Mouse (Mus musculus) liver, postnatal 0 days (tissue): ENCODE measurements around the gene Rplp2. TPM values are rescaled to one million over a fixed set of nuclear protein-coding genes. Genes with fewer than 3 reads are reported as not detected.

ENCODE experiments used
- ATAC-seq: fragments of 200-750 bp; cut with Nextera tagmentation; 2 replicates; pipeline ENCODE4 v1.8.0; 2017; ENCODE audit warnings: mild to moderate bottlenecking, moderate library complexity
- DNase-seq: peaks from one replicate; pipeline ENCODE4 v3.0.0-alpha.2; 2016
- H3K27ac ChIP-seq: fragments of 300-500 bp; sonication (generic); 2 replicates; pipeline ENCODE4 v1.5.1; 2014; ENCODE audit warnings: antibody characterized with exemption, moderate library complexity, mild to moderate bottlenecking, low read depth
- H3K27me3 ChIP-seq: fragments of 300-500 bp; sonication (generic); 2 replicates; pipeline ENCODE4 v1.6.1; 2014; ENCODE audit warnings: low read length, control low read depth, mixed read lengths; ENCODE audit not compliant: insufficient read depth
- H3K36me3 ChIP-seq: fragments of 300-500 bp; sonication (generic); replicated peaks from 2 replicates; pipeline ENCODE4 v1.6.1; 2014; ENCODE audit warnings: mild to moderate bottlenecking, control low read depth, low read length, moderate library complexity, mixed read lengths; ENCODE audit not compliant: insufficient read depth
- H3K4me1 ChIP-seq: fragments of 300-500 bp; sonication (generic); 2 replicates; pipeline ENCODE4 v1.6.1; 2014; ENCODE audit warnings: antibody characterized with exemption, mild to moderate bottlenecking, control low read depth; ENCODE audit not compliant: insufficient read depth
- H3K4me2 ChIP-seq: fragments of 300-500 bp; sonication (generic); 2 replicates; pipeline ENCODE4 v1.6.1; 2014; ENCODE audit warnings: low read depth, mild to moderate bottlenecking, low read length, moderate library complexity, mixed read lengths
- H3K4me3 ChIP-seq: fragments of 300-500 bp; sonication (generic); 2 replicates; pipeline ENCODE4 v1.5.1; 2014; ENCODE audit warnings: low read depth, low read length
- H3K9ac ChIP-seq: fragments of 300-500 bp; sonication (generic); replicated peaks from 2 replicates; pipeline ENCODE4 v1.6.1; 2014; ENCODE audit warnings: mild to moderate bottlenecking, moderate library complexity
- H3K9me3 ChIP-seq: fragments of 300-500 bp; sonication (generic); 2 replicates; pipeline ENCODE4 v1.6.1; 2016; ENCODE audit warnings: mild to moderate bottlenecking, control low read depth, low read length, mixed read lengths
- CTCF ChIP-seq: sonication (generic); IDR thresholded peaks from 2 replicates; pipeline ENCODE4 v1.5.1; 2016; ENCODE audit warnings: antibody characterized with exemption, low read depth
- EP300 ChIP-seq: IDR thresholded peaks from 2 replicates; pipeline ENCODE4 v1.6.1; 2016; ENCODE audit warnings: antibody characterized with exemption, low read depth, mild to moderate bottlenecking
- WGBS: fragments of 180-500 bp; shearing (Covaris S2); extraction: QIAGEN DNeasy Blood & Tissue Kit; methylation state at CpG from one replicate; pipeline ENCODE4 v1.1.7; 2014; ENCODE audit not compliant: insufficient replicate concordance; 5-methylcytosine and 5-hydroxymethylcytosine counted together
- polyA plus RNA-seq: library from polyadenylated mRNA; unstranded; fragments of >200 nt; fragmentation: Nextera tagmentation; extraction: Ambion mirVana; gene quantifications from 2 replicates; pipeline ENCODE4 v1.2.1, GENCODE M21; 2015

Gene Rplp2
- polyA plus RNA-seq, 1 experiment from 2014 or later = 861 TPM

DNA sequence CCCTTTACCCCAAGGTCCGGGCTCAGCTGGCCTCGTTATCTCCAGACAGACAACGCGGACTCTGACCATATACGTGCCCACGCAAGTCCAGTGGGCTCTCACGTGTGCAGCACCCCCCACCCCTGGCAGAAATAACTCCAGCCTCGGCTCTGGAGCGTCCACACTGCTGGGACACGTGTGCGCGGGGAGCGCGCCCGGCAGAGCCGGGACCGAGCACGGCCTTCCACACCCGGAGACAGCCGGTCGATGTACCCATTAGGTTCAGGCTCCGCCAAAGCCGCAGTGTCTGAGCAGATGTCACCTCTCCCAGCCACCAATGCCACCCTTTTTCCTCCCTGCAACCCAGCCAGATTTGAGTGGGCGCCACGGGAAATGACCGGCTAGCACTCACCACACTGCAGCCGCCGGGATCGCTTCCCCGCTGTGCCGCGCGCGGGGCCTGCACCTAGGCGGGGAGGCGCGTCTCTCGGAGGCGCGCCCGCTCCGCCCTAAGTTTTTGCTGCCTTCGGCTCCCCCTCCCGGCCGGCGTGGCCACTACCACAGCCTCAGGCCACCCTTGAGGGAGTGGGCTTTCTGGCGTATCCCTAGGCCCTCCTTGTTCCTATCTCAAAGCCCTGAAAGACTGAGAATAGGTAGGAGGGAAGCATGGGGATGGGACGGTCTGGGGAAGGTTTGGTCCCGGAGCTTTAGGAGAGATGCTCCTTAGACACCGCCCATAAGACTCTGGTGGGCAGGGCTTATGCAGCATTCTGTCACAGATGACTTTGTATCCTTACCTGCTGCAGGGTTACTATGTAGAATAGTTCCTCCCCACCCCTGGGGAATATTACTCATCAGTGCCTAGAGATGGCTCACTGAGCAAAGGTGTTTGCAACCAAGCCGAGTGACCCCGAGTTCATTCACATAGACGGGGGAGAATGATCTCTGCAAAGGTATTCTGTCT is 9.7 kb upstream of the Rplp2 start, which contains the start of gene Slc25a22:
TSS of gene Slc25a22 (minus strand) at position 715 of the 943 bp plus-strand sequence.
- no peaks in the 10 kb centered on the region for H3K9me3 ChIP-seq
- H3K4me1 ChIP-seq = peaks cover 50% of the 10 kb centered on the region
- DNase-seq (peak; percentile 89), ATAC-seq (peak; percentile 81)
- TF ChIP-seq EP300 (no peak; the same call in 1 of the 2 replicates), CTCF (peak; percentile 87)
- WGBS = 8% methylated on average over 47 of the region's 53 CpGs
- H3K36me3 ChIP-seq = peaks cover 36% of the 10 kb centered on the region
- no peaks in the 10 kb centered on the region for H3K27me3 ChIP-seq
- H3K27ac ChIP-seq = peak within 1 kb of the TSS; percentile 86
- peak within 1 kb of the TSS; percentile 82 for H3K4me3 ChIP-seq
- H3K9ac ChIP-seq = peak within 1 kb of the TSS; percentile 78
- H3K4me2 ChIP-seq = peak within 1 kb of the TSS; percentile 93

DNA sequence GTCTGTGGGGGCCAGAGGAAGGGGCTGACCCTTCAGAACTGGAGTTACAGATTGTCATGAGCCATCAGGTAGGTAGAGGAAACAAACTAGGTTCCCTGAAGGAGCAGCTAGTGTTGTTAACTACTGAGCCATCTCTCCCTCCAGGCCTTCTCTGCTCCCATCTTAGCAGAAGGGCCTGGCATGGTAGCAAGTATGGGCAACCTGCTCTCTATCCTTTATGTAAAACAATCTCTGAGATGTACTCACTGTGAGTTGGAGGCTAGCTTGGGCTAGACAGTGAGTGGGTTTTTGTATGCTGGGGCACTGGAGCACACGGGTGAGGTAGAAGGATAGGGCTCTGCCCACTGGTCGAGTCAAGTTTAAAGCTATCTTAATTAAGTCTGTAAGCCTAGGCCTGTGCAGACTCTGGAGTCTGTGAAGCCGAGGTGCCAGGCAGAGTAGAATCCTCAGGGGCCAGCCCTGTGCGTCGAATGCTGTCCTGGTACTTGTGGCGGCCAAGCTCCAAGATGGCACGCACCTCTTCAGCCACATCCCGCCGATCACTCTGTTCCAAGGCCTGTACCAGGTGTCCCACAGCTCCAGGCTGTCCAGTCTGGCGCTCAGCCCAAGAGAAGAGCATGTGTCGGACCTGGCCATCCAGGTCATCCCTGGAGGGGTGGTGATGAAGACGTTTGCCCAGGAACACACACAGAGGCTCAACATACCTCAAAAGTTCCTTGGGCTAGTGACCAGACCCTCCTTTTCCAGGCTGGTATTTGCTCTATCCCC is 8.8 kb upstream of the Rplp2 start:
- WGBS = 90% methylated on average over 12 of the region's 12 CpGs
- no peaks in the 10 kb centered on the region for H3K27me3 ChIP-seq
- no peaks in the 10 kb centered on the region for H3K9me3 ChIP-seq
- H3K9ac ChIP-seq = no peak overlapping the region; the same call in 1 of the 2 replicates
- no peak overlapping the region for H3K27ac ChIP-seq
- no peak for TF ChIP-seq EP300
- no peak for TF ChIP-seq CTCF
- peaks cover 32% of the 10 kb centered on the region for H3K36me3 ChIP-seq
- no peak overlapping the region for H3K4me3 ChIP-seq
- H3K4me1 ChIP-seq = peaks cover 56% of the 10 kb centered on the region
- no peak for ATAC-seq
- DNase-seq = no peak
- H3K4me2 ChIP-seq = no peak overlapping the region

DNA sequence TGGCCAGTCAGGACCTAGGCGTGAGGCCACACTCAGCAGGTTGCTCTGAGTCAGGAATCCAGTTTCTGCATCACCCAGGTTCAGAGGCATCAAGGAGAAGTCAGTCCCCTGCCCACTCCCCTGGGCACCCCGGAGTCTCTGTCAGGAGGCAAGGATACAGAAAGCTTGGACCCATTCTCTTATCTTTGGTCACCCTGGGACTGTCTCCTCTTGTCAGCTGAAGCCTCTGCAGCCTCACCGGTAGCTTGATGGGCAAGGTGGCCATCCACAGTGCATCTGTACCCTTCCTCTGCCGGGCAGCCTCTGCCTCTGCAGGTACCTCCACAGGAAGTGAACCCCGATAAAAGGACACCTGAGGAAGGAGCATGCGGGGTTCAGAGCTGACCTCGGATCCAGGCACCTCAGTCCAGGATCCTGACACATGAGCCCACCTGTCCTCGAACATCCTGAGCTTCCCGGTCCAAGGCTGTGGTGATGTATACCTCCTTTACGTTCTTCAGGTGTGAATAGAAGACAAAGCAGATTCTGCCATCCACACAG is 8.0 kb upstream of the Rplp2 start:
- no peak for TF ChIP-seq CTCF
- TF ChIP-seq EP300 = no peak
- Histone ChIP-seq H3K4me1 (peaks cover 54% of the 10 kb centered on the region), H3K4me3 (no peak overlapping the region), H3K4me2 (no peak overlapping the region), H3K36me3 (peaks cover 26% of the 10 kb centered on the region), H3K27me3 (no peaks in the 10 kb centered on the region), H3K27ac (no peak overlapping the region), H3K9ac (no peak overlapping the region), H3K9me3 (no peaks in the 10 kb centered on the region)
- ATAC-seq (no peak), DNase-seq (no peak)
- 90% methylated on average over 10 of the region's 10 CpGs for WGBS

DNA sequence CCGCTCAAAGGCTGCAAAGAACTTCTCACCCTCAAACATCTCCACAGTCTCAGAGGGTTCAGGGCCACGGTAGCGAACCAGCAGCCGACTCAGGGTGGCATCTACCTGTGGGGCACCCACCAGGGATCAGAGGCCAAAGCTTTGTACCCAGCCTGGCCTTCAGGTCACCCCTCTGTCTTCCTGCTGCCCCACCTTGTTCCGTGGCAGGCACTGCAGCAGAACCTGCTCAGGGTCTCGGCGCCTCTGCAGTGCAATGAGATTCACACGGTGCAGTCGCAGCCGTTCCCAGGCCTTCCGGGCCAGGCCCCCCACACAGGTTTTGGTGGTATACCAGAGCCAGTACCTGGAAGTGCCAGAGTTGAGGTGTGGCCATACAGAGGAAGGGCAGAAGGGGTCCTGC is 7.4 kb upstream of the Rplp2 start:
- H3K9ac ChIP-seq = no peak overlapping the region
- peaks cover 53% of the 10 kb centered on the region for H3K4me1 ChIP-seq
- H3K4me2 ChIP-seq = no peak overlapping the region
- TF ChIP-seq CTCF (no peak), EP300 (no peak)
- 91% methylated on average over 11 of the region's 11 CpGs for WGBS
- peaks cover 26% of the 10 kb centered on the region for H3K36me3 ChIP-seq
- H3K27ac ChIP-seq = no peak overlapping the region
- no peak overlapping the region for H3K4me3 ChIP-seq
- H3K9me3 ChIP-seq = no peaks in the 10 kb centered on the region
- no peak for DNase-seq
- H3K27me3 ChIP-seq = no peaks in the 10 kb centered on the region
- no peak for ATAC-seq

DNA sequence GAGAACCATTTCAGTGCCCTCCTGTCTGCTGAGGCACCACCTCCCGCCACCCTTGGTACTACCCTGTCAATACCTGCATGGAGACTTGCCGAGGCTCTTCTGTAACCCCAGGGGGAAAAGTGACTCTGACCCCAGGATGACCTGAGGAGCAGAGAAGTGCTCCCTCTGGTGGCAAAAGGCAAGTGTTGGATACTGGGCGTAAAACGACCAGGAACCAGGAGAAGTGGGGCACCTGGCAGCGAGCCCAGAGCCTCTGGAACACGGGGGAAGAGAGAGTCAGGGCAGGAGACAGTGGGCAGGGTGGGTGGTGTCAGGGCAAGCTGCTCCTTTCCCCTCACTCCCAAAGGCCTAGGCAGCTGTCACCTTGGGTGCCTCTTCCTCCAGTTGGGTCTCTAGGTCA is 6.6 kb upstream of the Rplp2 start:
- DNase-seq (peak; percentile 80), ATAC-seq (peak; percentile 9; the same call in 1 of the 2 replicates)
- Histone ChIP-seq H3K9ac (no peak overlapping the region), H3K9me3 (no peaks in the 10 kb centered on the region), H3K36me3 (peaks cover 26% of the 10 kb centered on the region), H3K27me3 (no peaks in the 10 kb centered on the region), H3K4me1 (peaks cover 49% of the 10 kb centered on the region), H3K4me3 (no peak overlapping the region), H3K4me2 (no peak overlapping the region), H3K27ac (no peak overlapping the region)
- 33% methylated on average over 6 of the region's 6 CpGs for WGBS
- TF ChIP-seq CTCF (peak; percentile 91), EP300 (no peak)

DNA sequence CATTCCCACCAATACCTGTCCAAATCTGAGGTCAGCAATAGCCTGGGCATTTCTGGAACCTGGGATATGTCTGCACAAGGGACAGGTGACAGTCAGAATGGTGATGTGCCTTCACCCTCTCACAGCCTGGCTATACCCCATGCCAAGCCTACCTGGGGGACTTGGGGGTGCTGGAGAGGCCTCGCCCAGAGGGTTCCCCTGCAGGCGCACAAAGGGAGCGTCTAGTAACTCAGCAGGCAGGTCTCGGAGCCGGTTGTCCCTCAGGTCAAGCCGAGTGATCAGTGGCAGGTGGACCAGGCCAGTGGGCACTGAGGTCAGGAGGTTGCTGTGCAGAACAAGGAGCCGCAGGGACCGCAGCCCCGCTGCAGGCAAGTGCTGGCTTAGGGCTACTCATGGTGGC is 5.7 kb upstream of the Rplp2 start:
- H3K4me2 ChIP-seq = peak overlapping the region; percentile 91; the same call in 1 of the 2 replicates

More for the DNA sequence above, 5.7 kb upstream of the Rplp2 start:
- Histone ChIP-seq H3K36me3 (peaks cover 26% of the 10 kb centered on the region), H3K27ac (no peak overlapping the region), H3K27me3 (no peaks in the 10 kb centered on the region), H3K9ac (no peak overlapping the region), H3K4me1 (peaks cover 41% of the 10 kb centered on the region), H3K4me3 (no peak overlapping the region), H3K9me3 (no peaks in the 10 kb centered on the region)
- no peak for ATAC-seq
- DNase-seq = no peak
- TF ChIP-seq CTCF = no peak
- TF ChIP-seq EP300 = no peak
- WGBS = 94% methylated on average over 9 of the region's 9 CpGs
